Mouse (Mus musculus) inflammation-experienced regulatory T-cells, adult 6 months (primary cell): ENCODE measurements around the gene She. TPM values are rescaled to one million over a fixed set of nuclear protein-coding genes. Genes with fewer than 3 reads are reported as not detected.

ENCODE experiments used
- ATAC-seq: one replicate; pipeline ENCODE4 v1.8.0; 2017
- polyA plus RNA-seq, 3 experiments: library from polyadenylated mRNA; unstranded; fragments of 100-300 nt; shearing (Covaris generic); gene quantifications; one replicate each; pipeline ENCODE4 v1.2.1; 2017

The She gene
- polyA plus RNA-seq, 3 experiments from 2014 or later = 3.3 to 10.1 (median 9.1) TPM

- peak; percentile 32 for ATAC-seq
These were observed 56.5 kb downstream of the She start for GRCm38 (mm10) chr3:89887582-89888230.

- no peak for ATAC-seq
These were observed 58.8 kb downstream of the She start for GRCm38 (mm10) chr3:89889841-89890430.

GRCm38 (mm10) chr3:89891696-89892095 lies 60.5 kb downstream of the She start:
- ATAC-seq = no peak

- peak; percentile 54 for ATAC-seq
These were observed 61.4 kb downstream of the She start for GRCm38 (mm10) chr3:89892517-89893106.

- ATAC-seq = peak; percentile 27
These were observed 65.4 kb downstream of the She start for GRCm38 (mm10) chr3:89896571-89896970.

GRCm38 (mm10) chr3:89897204-89897796 lies 66.1 kb downstream of the She start:
- no peak for ATAC-seq

- ATAC-seq = no peak
These were observed 66.8 kb downstream of the She start for GRCm38 (mm10) chr3:89898011-89898410.

- no peak for ATAC-seq
These were observed 67.8 kb downstream of the She start for GRCm38 (mm10) chr3:89898870-89899510.

GRCm38 (mm10) chr3:89899511-89899908 lies 68.3 kb downstream of the She start:
- peak; percentile 53 for ATAC-seq

GRCm38 (mm10) chr3:89907846-89908245 lies 76.7 kb downstream of the She start:
- ATAC-seq = no peak

Other genes with a start within 250 kb of the She start
- gene Adar, start 116.3 kb upstream of the She start, polyA plus RNA-seq = 10 to 100 TPM; 48.4 to 57.6 (median 56.6) TPM
- 1 to 10 TPM; 1.2 to 2.4 (median 1.9) TPM for gene Chrnb2, start 66.7 kb upstream of the She start, polyA plus RNA-seq
- gene Ube2q1, start 57.8 kb upstream of the She start, polyA plus RNA-seq = 10 to 100 TPM; 12.9 to 18.9 (median 16.5) TPM
- gene Il6ra, start 81.8 kb downstream of the She start, polyA plus RNA-seq = 10 to 100 TPM in 2 of 3 experiments, 1 to 10 TPM in 1; 4.6 to 23.5 (median 19.0) TPM
- gene Atp8b2, start 132.1 kb downstream of the She start, polyA plus RNA-seq = 10 to 100 TPM; 21.8 to 24.1 (median 22.9) TPM
- gene Hax1, start 167.4 kb downstream of the She start, polyA plus RNA-seq = 10 to 100 TPM; 59.6 to 87.0 (median 74.0) TPM
- gene 4933434E20Rik, start 220.3 kb downstream of the She start, polyA plus RNA-seq = 100 to 1,000 TPM; 323 to 414 (median 404) TPM
- gene Ubap2l, start 221.3 kb downstream of the She start, polyA plus RNA-seq = 100 to 1,000 TPM; 204 to 305 (median 225) TPM
- gene Tpm3, start 241.3 kb downstream of the She start, polyA plus RNA-seq = 100 to 1,000 TPM; 843 to 975 (median 918) TPM